Mouse (Mus musculus): Measurements from ENCODE around the gene Ndufa13. TPM values are rescaled to one million over a fixed set of nuclear protein-coding genes. Genes with fewer than 3 reads are reported as not detected.

Gene Ndufa13
- total RNA-seq, 2 experiments from 2014 or later: 76.7 to 107 TPM

GRCm38 (mm10) chr8:69882021-69882756 lies 20.2 kb downstream of the Ndufa13 start:
- ATAC-seq (replicated peaks; ENCODE audit: poor library complexity, severe bottlenecking): 0 out of 2 replicates have a peak, but pooled peaks have one; percentile 12

- no peak for ATAC-seq (replicated peaks; ENCODE audit: poor library complexity, severe bottlenecking)
These were observed 21.0 kb downstream of the Ndufa13 start for GRCm38 (mm10) chr8:69881261-69881865.

- no peak for ATAC-seq (replicated peaks; ENCODE audit: poor library complexity, severe bottlenecking)
These were observed 21.5 kb downstream of the Ndufa13 start for GRCm38 (mm10) chr8:69880841-69881240.

GRCm38 (mm10) chr8:69879678-69880077 lies 22.7 kb downstream of the Ndufa13 start:
- no peak for ATAC-seq (replicated peaks; ENCODE audit: poor library complexity, severe bottlenecking)

- no peak for ATAC-seq (replicated peaks; ENCODE audit: poor library complexity, severe bottlenecking)
These were observed 24.4 kb downstream of the Ndufa13 start for GRCm38 (mm10) chr8:69877992-69878391.

- ATAC-seq (replicated peaks; ENCODE audit: poor library complexity, severe bottlenecking): no peak
These were observed 25.0 kb downstream of the Ndufa13 start for GRCm38 (mm10) chr8:69877396-69877795.

GRCm38 (mm10) chr8:69876967-69877366 lies 25.4 kb downstream of the Ndufa13 start:
- ATAC-seq (replicated peaks; ENCODE audit: poor library complexity, severe bottlenecking): no peak

- no peak for ATAC-seq (replicated peaks; ENCODE audit: poor library complexity, severe bottlenecking)
These were observed 26.3 kb downstream of the Ndufa13 start for GRCm38 (mm10) chr8:69876097-69876496.

- ATAC-seq (replicated peaks; ENCODE audit: poor library complexity, severe bottlenecking): no peak
These were observed 27.7 kb downstream of the Ndufa13 start for GRCm38 (mm10) chr8:69874654-69875053.

GRCm38 (mm10) chr8:69874155-69874554 lies 28.2 kb downstream of the Ndufa13 start:
- peak; percentile 33 for ATAC-seq (replicated peaks; ENCODE audit: poor library complexity, severe bottlenecking)

GRCm38 (mm10) chr8:69870907-69871306 lies 31.5 kb downstream of the Ndufa13 start:
- no peak for ATAC-seq (replicated peaks; ENCODE audit: poor library complexity, severe bottlenecking)

- no peak for ATAC-seq (replicated peaks; ENCODE audit: poor library complexity, severe bottlenecking)
These were observed 32.2 kb downstream of the Ndufa13 start for GRCm38 (mm10) chr8:69870003-69870765.

- no peak for ATAC-seq (replicated peaks; ENCODE audit: poor library complexity, severe bottlenecking)
These were observed 34.5 kb downstream of the Ndufa13 start for GRCm38 (mm10) chr8:69867696-69868326.

- ATAC-seq (replicated peaks; ENCODE audit: poor library complexity, severe bottlenecking): no peak
These were observed 38.2 kb downstream of the Ndufa13 start for GRCm38 (mm10) chr8:69864180-69864579.

GRCm38 (mm10) chr8:69863387-69864020 lies 38.9 kb downstream of the Ndufa13 start:
- ATAC-seq (replicated peaks; ENCODE audit: poor library complexity, severe bottlenecking): no peak

GRCm38 (mm10) chr8:69861251-69861650 lies 41.1 kb downstream of the Ndufa13 start:
- ATAC-seq (replicated peaks; ENCODE audit: poor library complexity, severe bottlenecking): peak; percentile 82

GRCm38 (mm10) chr8:69860807-69861206 lies 41.6 kb downstream of the Ndufa13 start:
- ATAC-seq (replicated peaks; ENCODE audit: poor library complexity, severe bottlenecking): peak; percentile 51; the same call in 1 of the 2 replicates

- ATAC-seq (replicated peaks; ENCODE audit: poor library complexity, severe bottlenecking): no peak
These were observed 48.5 kb downstream of the Ndufa13 start for GRCm38 (mm10) chr8:69853869-69854268.

GRCm38 (mm10) chr8:69850926-69851506 lies 51.3 kb downstream of the Ndufa13 start:
- no peak for ATAC-seq (replicated peaks; ENCODE audit: poor library complexity, severe bottlenecking)

- peak; percentile 81 for ATAC-seq (replicated peaks; ENCODE audit: poor library complexity, severe bottlenecking)
These were observed 52.5 kb downstream of the Ndufa13 start for GRCm38 (mm10) chr8:69849899-69850298.
